Mouse (Mus musculus): Measurements from ENCODE around the gene Rcan1. TPM values are rescaled to one million over a fixed set of nuclear protein-coding genes. Genes with fewer than 3 reads are reported as not detected.

Rcan1 gene
- polyA plus RNA-seq, 1 experiment from 2014 or later, result 54.7 TPM

DNA sequence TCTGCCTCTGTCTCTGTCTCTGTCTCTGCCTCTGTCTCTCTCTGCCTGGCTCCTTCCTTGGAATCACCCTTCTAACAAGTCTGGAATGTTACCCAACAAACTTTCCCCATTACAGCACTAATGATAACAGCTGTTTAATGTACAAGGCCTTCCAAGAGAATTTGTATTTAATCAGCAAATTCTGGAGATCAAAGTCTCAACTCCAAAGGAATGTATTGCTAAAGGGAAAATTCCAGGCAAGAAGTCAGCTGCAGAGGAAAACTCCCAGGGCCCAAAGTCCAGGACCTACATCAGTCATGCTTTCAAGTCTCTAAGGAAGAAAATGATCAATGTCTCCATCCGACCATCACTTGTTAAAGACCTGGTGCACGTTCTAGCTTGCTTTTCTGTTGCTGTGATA lies 62.8 kb downstream of the Rcan1 start:
- H3K4me3 ChIP-seq (ENCODE audit: low read depth, low read length), result no peak overlapping the region
- H3K4me1 ChIP-seq (ENCODE audit: insufficient read depth, low read depth, low read length), result peaks cover 17% of the 10 kb centered on the region; the same call in 1 of the 2 replicates
- peak; percentile 72 for TF ChIP-seq EP300 (IDR thresholded peaks at IDR 0.05)
- no peak for TF ChIP-seq CTCF (IDR thresholded peaks at IDR 0.05)
- ATAC-seq (peak; percentile 23), DNase-seq (ENCODE audit: low spot score) (peak; percentile 86)
- no peaks in the 10 kb centered on the region for H3K27me3 ChIP-seq (replicated peaks; ENCODE audit: insufficient read depth, low read length)
- no peak overlapping the region for H3K27ac ChIP-seq (ENCODE audit: low read length)
- H3K9me3 ChIP-seq (ENCODE audit: low read length), result no peaks in the 10 kb centered on the region
- H3K9ac ChIP-seq (replicated peaks; ENCODE audit: low read depth), result no peak overlapping the region
- 47% methylated on average over 2 of the region's 2 CpGs for WGBS
- no peak overlapping the region for H3K4me2 ChIP-seq (replicated peaks; ENCODE audit: low read depth, low read length)
- H3K36me3 ChIP-seq (ENCODE audit: insufficient read depth, low read length), result no peaks in the 10 kb centered on the region

DNA sequence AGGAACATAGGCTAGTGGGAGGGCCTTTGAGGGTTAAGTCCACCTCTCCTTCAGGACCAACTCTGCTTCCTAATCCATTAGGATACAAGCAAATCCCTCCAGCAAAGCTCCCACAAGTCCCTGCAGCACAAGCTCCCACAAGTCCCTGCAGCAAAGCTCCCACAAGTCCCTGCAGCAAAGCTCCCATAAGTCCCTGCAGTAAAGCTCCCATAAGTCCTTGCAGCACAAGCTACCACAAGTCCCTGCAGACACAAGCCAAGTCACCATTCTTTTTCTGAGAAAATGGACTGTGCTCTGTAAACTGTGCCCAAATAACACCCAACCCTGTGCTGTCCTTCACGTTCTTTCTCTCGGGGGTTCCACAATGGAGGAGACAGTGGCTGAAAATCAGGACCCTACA lies 66.5 kb downstream of the Rcan1 start:
- Histone ChIP-seq H3K4me1 (ENCODE audit: insufficient read depth, low read depth, low read length) (peaks cover 17% of the 10 kb centered on the region), H3K9ac (replicated peaks; ENCODE audit: low read depth) (no peak overlapping the region), H3K36me3 (ENCODE audit: insufficient read depth, low read length) (no peaks in the 10 kb centered on the region), H3K9me3 (ENCODE audit: low read length) (no peaks in the 10 kb centered on the region), H3K27ac (ENCODE audit: low read length) (peak overlapping the region; percentile 86; the same call in 1 of the 2 replicates), H3K4me3 (ENCODE audit: low read depth, low read length) (no peak overlapping the region), H3K27me3 (replicated peaks; ENCODE audit: insufficient read depth, low read length) (no peaks in the 10 kb centered on the region), H3K4me2 (replicated peaks; ENCODE audit: low read depth, low read length) (no peak overlapping the region)
- TF ChIP-seq CTCF (IDR thresholded peaks at IDR 0.05) (no peak), EP300 (IDR thresholded peaks at IDR 0.05) (no peak)
- WGBS, result 62% methylated on average over 2 of the region's 2 CpGs
- ATAC-seq (no peak), DNase-seq (ENCODE audit: low spot score) (no peak)

DNA sequence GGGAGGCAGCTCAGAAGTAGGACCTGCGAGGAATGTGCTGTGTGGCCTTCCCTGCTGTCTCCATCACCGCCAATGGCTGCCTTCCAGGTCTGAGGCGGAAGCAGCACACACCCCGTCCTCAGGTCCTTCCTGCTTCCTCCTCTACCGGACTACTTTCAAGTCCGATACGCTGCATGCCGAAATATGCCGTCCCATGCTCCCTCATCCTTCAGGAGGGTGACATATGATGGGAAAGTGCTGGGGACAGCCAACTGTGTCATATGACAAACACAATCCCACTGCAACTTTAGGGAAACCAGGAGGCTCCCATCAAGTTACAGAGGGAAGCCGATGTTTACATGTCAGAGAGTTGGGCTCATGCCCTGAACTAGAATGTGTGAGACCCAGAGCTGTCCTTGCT lies 67.6 kb downstream of the Rcan1 start:
- Histone ChIP-seq H3K36me3 (ENCODE audit: insufficient read depth, low read length) (no peaks in the 10 kb centered on the region), H3K27ac (ENCODE audit: low read length) (peak overlapping the region; percentile 86), H3K4me1 (ENCODE audit: insufficient read depth, low read depth, low read length) (peaks cover 24% of the 10 kb centered on the region), H3K27me3 (replicated peaks; ENCODE audit: insufficient read depth, low read length) (no peaks in the 10 kb centered on the region), H3K4me3 (ENCODE audit: low read depth, low read length) (no peak overlapping the region), H3K4me2 (replicated peaks; ENCODE audit: low read depth, low read length) (no peak overlapping the region), H3K9me3 (ENCODE audit: low read length) (no peaks in the 10 kb centered on the region), H3K9ac (replicated peaks; ENCODE audit: low read depth) (no peak overlapping the region)
- WGBS, result 22% methylated on average over 10 of the region's 10 CpGs
- peak; percentile 89 for DNase-seq (ENCODE audit: low spot score)
- TF ChIP-seq CTCF (IDR thresholded peaks at IDR 0.05), result no peak
- TF ChIP-seq EP300 (IDR thresholded peaks at IDR 0.05), result peak; percentile 68
- peak; percentile 42 for ATAC-seq

DNA sequence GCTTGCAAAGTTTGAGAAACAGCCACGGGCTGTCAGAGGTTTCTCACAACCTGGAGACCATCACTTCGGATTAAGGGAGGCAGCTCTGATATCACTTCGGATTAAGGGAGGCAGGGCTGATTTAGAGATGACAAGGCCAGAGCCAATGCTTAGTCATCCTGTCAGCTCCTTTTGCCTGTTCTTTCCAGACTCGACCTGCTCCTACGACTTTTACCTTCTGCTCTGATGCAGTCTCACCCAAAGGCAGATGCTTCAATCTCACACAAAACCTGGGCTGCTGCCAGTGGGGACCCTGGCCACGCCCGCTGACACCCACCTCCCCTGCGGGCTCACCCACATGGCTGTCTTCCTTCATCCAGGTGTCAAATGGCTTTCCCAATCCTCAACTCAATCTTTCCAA lies 68.5 kb downstream of the Rcan1 start:
- H3K4me3 ChIP-seq (ENCODE audit: low read depth, low read length), result no peak overlapping the region

DNA sequence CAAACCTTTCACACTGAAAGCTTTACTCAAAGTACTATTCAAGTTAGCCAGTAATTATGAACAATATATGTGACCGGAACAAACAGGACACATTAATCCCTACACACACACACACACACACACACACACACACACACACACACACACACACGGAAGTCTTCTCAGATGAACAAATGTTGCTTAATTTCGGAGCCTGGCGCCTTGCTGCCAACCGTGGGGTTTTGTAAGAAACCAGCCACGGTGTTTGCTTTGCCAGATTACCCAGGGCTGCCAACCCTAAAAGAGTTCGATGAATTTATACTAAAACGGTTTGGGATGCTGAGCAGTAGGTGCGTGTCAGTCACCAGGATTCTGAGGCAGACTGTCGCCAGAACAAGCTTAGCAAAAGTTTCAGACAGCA lies 69.5 kb downstream of the Rcan1 start:
- Histone ChIP-seq H3K36me3 (ENCODE audit: insufficient read depth, low read length) (0 out of 2 replicates have a peak, but pooled peaks cover 5% of the 10 kb centered on the region), H3K4me3 (ENCODE audit: low read depth, low read length) (no peak overlapping the region), H3K27me3 (replicated peaks; ENCODE audit: insufficient read depth, low read length) (no peaks in the 10 kb centered on the region), H3K9ac (replicated peaks; ENCODE audit: low read depth) (no peak overlapping the region), H3K4me2 (replicated peaks; ENCODE audit: low read depth, low read length) (no peak overlapping the region), H3K4me1 (ENCODE audit: insufficient read depth, low read depth, low read length) (peaks cover 31% of the 10 kb centered on the region), H3K9me3 (ENCODE audit: low read length) (no peaks in the 10 kb centered on the region), H3K27ac (ENCODE audit: low read length) (no peak overlapping the region)
- DNase-seq (ENCODE audit: low spot score) (peak; percentile 58), ATAC-seq (no peak)
- TF ChIP-seq CTCF (IDR thresholded peaks at IDR 0.05), result no peak
- TF ChIP-seq EP300 (IDR thresholded peaks at IDR 0.05), result 0 out of 2 replicates have a peak, but pooled peaks have one; percentile 32
- 54% methylated on average over 10 of the region's 10 CpGs for WGBS

More for the DNA sequence above, 68.5 kb downstream of the Rcan1 start:
- no peaks in the 10 kb centered on the region for H3K27me3 ChIP-seq (replicated peaks; ENCODE audit: insufficient read depth, low read length)
- TF ChIP-seq CTCF (IDR thresholded peaks at IDR 0.05), result no peak
- TF ChIP-seq EP300 (IDR thresholded peaks at IDR 0.05), result no peak
- ATAC-seq (no peak), DNase-seq (ENCODE audit: low spot score) (peak; percentile 31)
- H3K9ac ChIP-seq (replicated peaks; ENCODE audit: low read depth), result 0 out of 2 replicates have a peak overlapping the region, but pooled peaks have one; percentile 19
- peak overlapping the region; percentile 86 for H3K27ac ChIP-seq (ENCODE audit: low read length)
- no peak overlapping the region for H3K4me2 ChIP-seq (replicated peaks; ENCODE audit: low read depth, low read length)
- H3K36me3 ChIP-seq (ENCODE audit: insufficient read depth, low read length), result no peaks in the 10 kb centered on the region
- H3K9me3 ChIP-seq (ENCODE audit: low read length), result no peaks in the 10 kb centered on the region
- WGBS, result 44% methylated on average over 8 of the region's 8 CpGs
- peaks cover 28% of the 10 kb centered on the region for H3K4me1 ChIP-seq (ENCODE audit: insufficient read depth, low read depth, low read length)

DNA sequence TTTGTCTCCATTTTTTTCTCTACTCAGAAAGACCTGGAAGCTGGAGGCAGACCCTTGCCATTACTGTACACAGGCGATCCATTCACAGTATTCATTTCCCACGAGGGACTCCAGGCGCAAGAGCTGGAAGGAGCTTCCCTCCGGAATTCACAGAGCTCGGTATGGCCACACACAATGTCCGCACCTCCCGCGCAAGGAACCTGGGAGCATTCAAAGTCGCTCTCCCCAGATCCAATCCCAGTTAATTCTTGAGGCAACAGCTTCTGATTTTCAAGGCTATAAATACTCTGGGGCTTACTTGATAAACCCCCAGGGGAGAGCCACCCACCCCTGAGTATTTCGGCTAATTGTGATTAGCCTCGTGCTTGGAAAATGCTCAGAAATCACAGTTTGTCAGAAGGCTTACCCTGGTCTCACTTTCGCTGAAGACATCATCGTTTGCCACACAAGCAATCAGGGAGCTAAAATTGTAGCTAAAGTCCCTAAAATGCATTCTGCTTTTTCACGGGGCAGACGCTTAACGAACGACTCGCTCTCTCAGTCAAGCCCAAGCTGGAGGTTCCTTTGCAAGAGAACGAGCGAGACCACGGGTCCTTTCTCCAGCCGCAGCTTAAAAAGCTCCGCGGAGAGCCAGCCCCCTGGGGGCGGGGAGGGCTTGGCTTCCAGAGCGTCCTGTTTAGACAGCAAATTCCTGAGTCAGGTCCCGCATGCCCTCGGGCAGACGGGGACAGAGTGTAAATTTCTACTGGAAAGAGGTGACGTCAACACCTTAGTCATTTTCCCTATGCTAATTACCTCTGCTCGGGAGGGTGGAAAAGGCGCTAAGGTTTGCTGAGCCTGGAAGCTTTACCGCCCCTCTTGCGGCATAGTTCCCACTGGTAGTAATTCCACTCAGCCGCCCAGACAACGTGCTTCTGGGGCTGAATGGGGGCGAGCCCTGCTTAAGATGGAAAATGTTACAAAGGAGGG lies 70.9 kb downstream of the Rcan1 start:
- WGBS, result under 1% methylated on average over 37 of the region's 37 CpGs
- ATAC-seq, result peak; percentile 90

More for the DNA sequence above, 70.9 kb downstream of the Rcan1 start:
- H3K36me3 ChIP-seq (ENCODE audit: insufficient read depth, low read length), result peaks cover 6% of the 10 kb centered on the region; the same call in 1 of the 2 replicates
- H3K9me3 ChIP-seq (ENCODE audit: low read length), result no peaks in the 10 kb centered on the region
- peak overlapping the region; percentile 73 for H3K4me2 ChIP-seq (replicated peaks; ENCODE audit: low read depth, low read length)
- H3K4me3 ChIP-seq (ENCODE audit: low read depth, low read length), result peak overlapping the region; percentile 49
- peak overlapping the region; percentile 90 for H3K27ac ChIP-seq (ENCODE audit: low read length)
- TF ChIP-seq EP300 (IDR thresholded peaks at IDR 0.05), result peak; percentile 96
- peak; percentile 44 for TF ChIP-seq CTCF (IDR thresholded peaks at IDR 0.05)
- H3K9ac ChIP-seq (replicated peaks; ENCODE audit: low read depth), result peak overlapping the region; percentile 72
- DNase-seq (ENCODE audit: low spot score), result peak; percentile 98
- H3K4me1 ChIP-seq (ENCODE audit: insufficient read depth, low read depth, low read length), result peaks cover 31% of the 10 kb centered on the region
- H3K27me3 ChIP-seq (replicated peaks; ENCODE audit: insufficient read depth, low read length), result no peaks in the 10 kb centered on the region
